Mouse (Mus musculus): ENCODE results near the gene Elp4. TPM values are rescaled to one million over a fixed set of nuclear protein-coding genes. Genes with fewer than 3 reads are reported as not detected.
A peak's percentile ranks its signal among the peaks of the same experiment; 100 is the strongest.

The Elp4 gene
- total RNA-seq, 4 experiments from 2014 or later: 17.3 to 28.9 (median 20.5) TPM

- peak in 1 of 2 experiments; percentile 19 for DNase-seq (ENCODE audit: low spot score in 2 of 2)
Measured at GRCm38 (mm10) chr2:105730704-105731103, 173.7 kb downstream of the Elp4 start.

- no peak for DNase-seq (ENCODE audit: low spot score in 2 of 2)
Measured at GRCm38 (mm10) chr2:105726657-105727056, 177.7 kb downstream of the Elp4 start.

GRCm38 (mm10) chr2:105715409-105716115, 188.8 kb downstream of the Elp4 start:
- DNase-seq (ENCODE audit: low spot score in 2 of 2): no peak

- no peak for DNase-seq (ENCODE audit: low spot score in 2 of 2)
Measured at GRCm38 (mm10) chr2:105710511-105710910, 193.9 kb downstream of the Elp4 start.

- DNase-seq (ENCODE audit: low spot score in 2 of 2): no peak
Measured at GRCm38 (mm10) chr2:105709126-105709525, 195.2 kb downstream of the Elp4 start.

- no peak for DNase-seq (ENCODE audit: low spot score in 2 of 2)
Measured at GRCm38 (mm10) chr2:105705320-105705719, 199.0 kb downstream of the Elp4 start.

- DNase-seq (ENCODE audit: low spot score in 2 of 2): no peak
Measured at GRCm38 (mm10) chr2:105702586-105702985, 201.8 kb downstream of the Elp4 start.

GRCm38 (mm10) chr2:105701781-105702180, 202.6 kb downstream of the Elp4 start:
- DNase-seq (ENCODE audit: low spot score in 2 of 2): no peak

GRCm38 (mm10) chr2:105698631-105699030, 205.7 kb downstream of the Elp4 start:
- DNase-seq (ENCODE audit: low spot score in 2 of 2): no peak

GRCm38 (mm10) chr2:105697741-105698140, 206.6 kb downstream of the Elp4 start:
- no peak for DNase-seq (ENCODE audit: low spot score in 2 of 2)

- no peak for DNase-seq (ENCODE audit: low spot score in 2 of 2)
Measured at GRCm38 (mm10) chr2:105691296-105691695, 213.1 kb downstream of the Elp4 start.

GRCm38 (mm10) chr2:105689771-105690639, 214.4 kb downstream of the Elp4 start:
- no peak for DNase-seq (ENCODE audit: low spot score in 2 of 2)

GRCm38 (mm10) chr2:105689304-105689770, 215.0 kb downstream of the Elp4 start:
- no peak for DNase-seq (ENCODE audit: low spot score in 2 of 2)

- no peak for DNase-seq (ENCODE audit: low spot score in 2 of 2)
Measured at GRCm38 (mm10) chr2:105688436-105689303, 215.7 kb downstream of the Elp4 start.

GRCm38 (mm10) chr2:105688011-105688410, 216.4 kb downstream of the Elp4 start:
- DNase-seq (ENCODE audit: low spot score in 2 of 2): no peak

- DNase-seq (ENCODE audit: low spot score in 2 of 2): no peak
Measured at GRCm38 (mm10) chr2:105687317-105687991, 216.9 kb downstream of the Elp4 start.

- DNase-seq (ENCODE audit: low spot score in 2 of 2): no peak
Measured at GRCm38 (mm10) chr2:105686363-105687316, 217.7 kb downstream of the Elp4 start.

- no peak for DNase-seq (ENCODE audit: low spot score in 2 of 2)
Measured at GRCm38 (mm10) chr2:105685651-105686050, 218.7 kb downstream of the Elp4 start.

GRCm38 (mm10) chr2:105684991-105685650, 219.2 kb downstream of the Elp4 start:
- no peak for DNase-seq (ENCODE audit: low spot score in 2 of 2)
